Mouse (Mus musculus) lung, adult 2 months (tissue): ENCODE measurements around the gene Scp2d1. TPM values are rescaled to one million over a fixed set of nuclear protein-coding genes. Genes with fewer than 3 reads are reported as not detected.

ENCODE experiments used
- DNase-seq: peaks from one replicate; pipeline ENCODE4 v3.0.0; 2022
- H3K4me1 ChIP-seq: fragments of 200-500 bp; 2 replicates; pipeline ENCODE4 v1.6.1; 2011; ENCODE audit warnings: low read length; ENCODE audit not compliant: control insufficient read depth, insufficient read depth
- H3K4me3 ChIP-seq: fragments of 200-500 bp; replicated peaks from 2 replicates; pipeline ENCODE3; 2011; ENCODE audit warnings: low read depth, mild to moderate bottlenecking, control low read depth, low read length; ENCODE audit errors: extremely low read depth
- CTCF ChIP-seq: fragments of 200-500 bp; IDR thresholded peaks from 2 replicates; pipeline ENCODE4 v1.5.1; 2011; ENCODE audit warnings: mild to moderate bottlenecking, low read length, control low read depth; ENCODE audit not compliant: insufficient read depth
- POLR2A ChIP-seq: fragments of 200-500 bp; IDR thresholded peaks from 2 replicates; pipeline ENCODE4 v1.6.1; 2011; ENCODE audit warnings: low read depth, mild to moderate bottlenecking, control low read depth, low read length, borderline replicate concordance; ENCODE audit errors: extremely low read depth
- WGBS: fragments of 180-500 bp; shearing (Covaris S2); methylation state at CpG from one replicate; pipeline ENCODE4 v1.1.7; 2018; 5-methylcytosine and 5-hydroxymethylcytosine counted together
- polyA plus RNA-seq: library from polyadenylated mRNA; depleted of rRNA; stranded (reverse); fragments of >200 nt; gene quantifications from 2 replicates; pipeline ENCODE4 v1.2.3, GENCODE M21; 2012; rRNA removed

Scp2d1 gene
- polyA plus RNA-seq, 1 experiment, result not detected

GRCm38 (mm10) chr2:144807766-144808754 is 15.4 kb upstream of the Scp2d1 start:
- H3K4me3 ChIP-seq, result no peak overlapping the region
- DNase-seq, result no peak
- no peak for TF ChIP-seq CTCF
- 55% methylated on average over 15 of the region's 15 CpGs for WGBS
- H3K4me1 ChIP-seq, result no peaks in the 10 kb centered on the region

DNA sequence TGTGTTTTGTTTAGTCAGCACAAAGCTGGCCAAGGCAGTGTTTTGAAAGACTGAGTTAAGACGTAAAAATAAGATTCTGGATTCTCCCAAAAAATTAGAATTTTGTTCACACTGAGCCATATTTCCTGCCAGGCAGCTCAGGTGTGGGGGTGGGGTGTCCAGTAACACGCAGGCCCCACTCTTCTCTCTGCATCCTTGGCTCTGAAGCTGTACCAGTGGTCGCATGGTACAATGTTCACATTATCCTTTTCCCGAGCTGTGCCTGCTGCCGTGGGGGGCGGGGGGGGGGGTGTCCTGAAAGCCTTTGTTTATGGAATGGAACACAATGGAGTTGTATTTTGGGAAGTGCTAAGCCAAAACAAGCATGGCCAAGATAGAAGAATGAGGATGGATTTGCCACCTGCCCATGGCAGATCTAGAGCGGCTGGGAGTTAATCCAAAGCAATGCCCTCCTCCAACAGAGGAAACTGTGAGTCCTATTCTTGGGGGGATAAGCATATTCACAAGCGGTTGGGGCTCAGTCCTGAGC is 5.1 kb downstream of the Scp2d1 start:
- TF ChIP-seq POLR2A (no peak), CTCF (no peak)
- no peak for DNase-seq
- H3K4me3 ChIP-seq, result no peak overlapping the region
- no peaks in the 10 kb centered on the region for H3K4me1 ChIP-seq
- WGBS, result 55% methylated on average over 8 of the region's 8 CpGs

DNA sequence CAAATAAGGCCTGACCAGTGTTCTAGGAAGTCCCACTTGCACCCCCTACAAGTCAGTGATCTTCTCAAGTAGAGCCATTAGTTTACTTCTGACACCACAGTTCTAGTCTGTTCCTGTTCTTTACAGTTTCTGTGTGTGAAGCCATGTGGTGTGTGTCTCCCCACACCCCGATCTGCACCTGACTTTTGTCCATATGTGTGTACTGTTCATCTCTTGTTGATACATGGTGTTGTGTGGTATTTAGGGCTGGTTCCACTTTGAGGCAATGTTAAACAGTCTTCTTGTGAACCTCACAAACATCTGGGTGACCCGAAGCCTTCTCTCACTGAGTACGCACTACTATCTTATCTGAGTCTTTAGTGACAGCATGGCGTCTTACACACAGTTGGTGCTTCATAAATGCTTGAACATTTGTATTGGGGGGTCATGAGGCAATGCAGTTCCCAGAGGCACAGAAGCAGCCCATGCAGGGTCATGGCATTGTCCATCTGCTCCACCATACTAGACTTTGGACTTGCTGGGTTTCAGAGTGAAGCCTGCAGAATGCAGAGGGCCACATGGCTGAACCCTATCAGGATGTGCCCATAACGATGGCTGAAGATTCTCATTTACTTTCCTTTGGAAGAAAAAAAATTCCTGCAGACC is 13.3 kb downstream of the Scp2d1 start:
- Histone ChIP-seq H3K4me3 (no peak overlapping the region), H3K4me1 (no peaks in the 10 kb centered on the region)
- 74% methylated on average over 5 of the region's 5 CpGs for WGBS
- TF ChIP-seq POLR2A, result no peak
- TF ChIP-seq CTCF, result no peak
- no peak for DNase-seq

DNA sequence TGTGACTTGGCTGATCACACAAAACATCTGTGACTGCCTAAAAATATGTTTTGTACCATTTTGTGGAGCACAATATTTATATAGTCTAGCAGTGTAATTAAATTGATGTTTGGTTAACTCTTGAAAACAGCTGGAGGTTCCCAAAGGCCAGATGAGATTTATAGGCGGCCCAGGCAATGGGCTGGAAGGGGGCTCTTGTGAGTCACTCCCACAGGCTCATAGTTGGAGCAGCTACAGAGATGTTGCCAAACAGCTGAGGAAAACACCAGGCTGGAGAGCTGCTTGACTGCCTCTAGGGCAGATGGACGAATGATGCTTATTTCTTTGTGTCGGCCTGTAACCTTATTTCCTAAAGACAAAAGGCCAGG is 13.8 kb downstream of the Scp2d1 start:
- Histone ChIP-seq H3K4me1 (no peaks in the 10 kb centered on the region), H3K4me3 (no peak overlapping the region)
- no peak for DNase-seq
- TF ChIP-seq CTCF (no peak), POLR2A (no peak)
- 67% methylated on average over 3 of the region's 3 CpGs for WGBS

- no peak for TF ChIP-seq POLR2A
- peak; percentile 37; the same call in 1 of the 2 replicates for TF ChIP-seq CTCF
- no peaks in the 10 kb centered on the region for H3K4me1 ChIP-seq
- peak; percentile 6 for DNase-seq
- no peak overlapping the region for H3K4me3 ChIP-seq
- 63% methylated on average over 2 of the region's 2 CpGs for WGBS
Measured at GRCm38 (mm10) chr2:144868827-144869226, 45.4 kb downstream of the Scp2d1 start.

Other genes with a start within 250 kb of the Scp2d1 start
- gene Smim26, start 229.6 kb upstream of the Scp2d1 start, polyA plus RNA-seq, result 3.3 and 4.5 TPM in 2 replicates
- 9.9 and 12.4 TPM in 2 replicates for gene Dtd1, start 223.8 kb upstream of the Scp2d1 start, polyA plus RNA-seq